Mouse (Mus musculus) limb, embryonic 10.5 days (tissue): ENCODE measurements at regions not wholly inside any gene's neighbourhood (a gene's known extent, or its start where the extent isn't known, plus 50 kb on each side); places are given as distances from the start of the nearest gene placed in this dataset.

ENCODE experiments used
- DNase-seq: peaks from one replicate; pipeline ENCODE4 v3.0.0-alpha.2; 2017; ENCODE audit warnings: low spot score
- H3K27ac ChIP-seq: fragments of 300-500 bp; sonication (generic); 2 replicates; pipeline ENCODE4 v1.5.1; 2016; ENCODE audit warnings: mild to moderate bottlenecking
- H3K27me3 ChIP-seq: fragments of 300-500 bp; sonication (generic); 2 replicates; pipeline ENCODE4 v1.6.1; 2016; ENCODE audit warnings: low read depth, mild to moderate bottlenecking; ENCODE audit not compliant: poor library complexity, severe bottlenecking
- H3K36me3 ChIP-seq: fragments of 300-500 bp; sonication (generic); 2 replicates; pipeline ENCODE4 v1.6.1; 2016; ENCODE audit warnings: mild to moderate bottlenecking, moderate library complexity
- H3K4me1 ChIP-seq: fragments of 300-500 bp; sonication (generic); 2 replicates; pipeline ENCODE4 v1.6.1; 2016
- H3K4me3 ChIP-seq: fragments of 300-500 bp; sonication (generic); 2 replicates; pipeline ENCODE4 v1.5.1; 2016; ENCODE audit warnings: mild to moderate bottlenecking, moderate library complexity
- H3K9me3 ChIP-seq: fragments of 300-500 bp; sonication (generic); replicated peaks from 2 replicates; pipeline ENCODE4 v1.6.1; 2016; ENCODE audit warnings: mild to moderate bottlenecking
- WGBS: fragments of 180-500 bp; shearing (Covaris S2); methylation state at CpG from one replicate; pipeline ENCODE4 v1.1.7; 2016; 5-methylcytosine and 5-hydroxymethylcytosine counted together

GRCm38 (mm10) chr13:39566491-39566890 lies 605.8 kb upstream of the Slc35b3 start:
- no peaks in the 10 kb centered on the region for H3K36me3 ChIP-seq
- H3K4me1 ChIP-seq, result no peaks in the 10 kb centered on the region
- no peak overlapping the region for H3K4me3 ChIP-seq
- no peak overlapping the region for H3K27ac ChIP-seq
- 83% methylated on average over 2 of the region's 2 CpGs for WGBS
- DNase-seq, result no peak
- no peaks in the 10 kb centered on the region for H3K9me3 ChIP-seq
- H3K27me3 ChIP-seq, result no peaks in the 10 kb centered on the region

- 50% methylated on average over 14 of the region's 14 CpGs for WGBS
- no peaks in the 10 kb centered on the region for H3K9me3 ChIP-seq
- no peaks in the 10 kb centered on the region for H3K36me3 ChIP-seq
- no peaks in the 10 kb centered on the region for H3K27me3 ChIP-seq
- DNase-seq, result peak; percentile 33
- peaks cover 8% of the 10 kb centered on the region for H3K4me1 ChIP-seq
- no peak overlapping the region for H3K4me3 ChIP-seq
- 0 out of 2 replicates have a peak overlapping the region, but pooled peaks have one; percentile 14 for H3K27ac ChIP-seq
Measured at GRCm38 (mm10) chr13:39537724-39538440, 577.2 kb upstream of the Slc35b3 start.

GRCm38 (mm10) chr13:39526469-39526868 lies 565.8 kb upstream of the Slc35b3 start:
- no peak for DNase-seq
- WGBS, result 96% methylated on average over 1 of the region's 1 CpGs
- Histone ChIP-seq H3K4me1 (peaks cover 8% of the 10 kb centered on the region; the same call in 1 of the 2 replicates), H3K36me3 (no peaks in the 10 kb centered on the region), H3K27me3 (no peaks in the 10 kb centered on the region), H3K9me3 (no peaks in the 10 kb centered on the region), H3K4me3 (no peak overlapping the region), H3K27ac (no peak overlapping the region)

- Histone ChIP-seq H3K27me3 (no peaks in the 10 kb centered on the region), H3K27ac (no peak overlapping the region), H3K9me3 (no peaks in the 10 kb centered on the region), H3K36me3 (no peaks in the 10 kb centered on the region), H3K4me3 (no peak overlapping the region), H3K4me1 (peaks cover 8% of the 10 kb centered on the region; the same call in 1 of the 2 replicates)
- DNase-seq, result no peak
- WGBS, result 54% methylated on average over 9 of the region's 9 CpGs
Measured at GRCm38 (mm10) chr13:39523856-39524301, 563.2 kb upstream of the Slc35b3 start.

- DNase-seq, result no peak
- no peak overlapping the region for H3K4me3 ChIP-seq
- WGBS, result 70% methylated on average over 5 of the region's 5 CpGs
- no peak overlapping the region for H3K27ac ChIP-seq
- H3K36me3 ChIP-seq, result no peaks in the 10 kb centered on the region
- peaks cover 8% of the 10 kb centered on the region; the same call in 1 of the 2 replicates for H3K4me1 ChIP-seq
- H3K27me3 ChIP-seq, result no peaks in the 10 kb centered on the region
- no peaks in the 10 kb centered on the region for H3K9me3 ChIP-seq
Measured at GRCm38 (mm10) chr13:39523246-39523850, 562.7 kb upstream of the Slc35b3 start.

GRCm38 (mm10) chr13:39520846-39521245 lies 560.2 kb upstream of the Slc35b3 start:
- H3K4me1 ChIP-seq, result peaks cover 8% of the 10 kb centered on the region; the same call in 1 of the 2 replicates
- WGBS, result 96% methylated on average over 9 of the region's 9 CpGs
- no peak overlapping the region for H3K27ac ChIP-seq
- no peaks in the 10 kb centered on the region for H3K27me3 ChIP-seq
- no peak overlapping the region for H3K4me3 ChIP-seq
- no peaks in the 10 kb centered on the region for H3K36me3 ChIP-seq
- DNase-seq, result no peak
- no peaks in the 10 kb centered on the region for H3K9me3 ChIP-seq

GRCm38 (mm10) chr13:39516106-39516505 lies 555.4 kb upstream of the Slc35b3 start:
- H3K27ac ChIP-seq, result no peak overlapping the region
- no peak overlapping the region for H3K4me3 ChIP-seq
- no peaks in the 10 kb centered on the region for H3K4me1 ChIP-seq
- no peak for DNase-seq
- WGBS, result 57% methylated on average over 8 of the region's 8 CpGs
- no peaks in the 10 kb centered on the region for H3K9me3 ChIP-seq
- H3K36me3 ChIP-seq, result no peaks in the 10 kb centered on the region
- no peaks in the 10 kb centered on the region for H3K27me3 ChIP-seq

- no peak for DNase-seq
- Histone ChIP-seq H3K9me3 (no peaks in the 10 kb centered on the region), H3K27ac (no peak overlapping the region), H3K36me3 (no peaks in the 10 kb centered on the region), H3K27me3 (no peaks in the 10 kb centered on the region), H3K4me3 (no peak overlapping the region), H3K4me1 (no peaks in the 10 kb centered on the region)
- WGBS, result 80% methylated on average over 7 of the region's 7 CpGs
Measured at GRCm38 (mm10) chr13:39489806-39490205, 529.1 kb upstream of the Slc35b3 start.

GRCm38 (mm10) chr13:39472621-39473020 lies 511.9 kb upstream of the Slc35b3 start:
- H3K27ac ChIP-seq, result no peak overlapping the region
- WGBS, result 62% methylated on average over 6 of the region's 6 CpGs

GRCm38 (mm10) chr13:39441799-39442198 lies 481.1 kb upstream of the Slc35b3 start:
- Histone ChIP-seq H3K36me3 (no peaks in the 10 kb centered on the region), H3K27ac (no peak overlapping the region), H3K9me3 (no peaks in the 10 kb centered on the region), H3K4me3 (no peak overlapping the region), H3K4me1 (no peaks in the 10 kb centered on the region), H3K27me3 (no peaks in the 10 kb centered on the region)
- WGBS, result 96% methylated on average over 13 of the region's 13 CpGs
- no peak for DNase-seq

More at GRCm38 (mm10) chr13:39472621-39473020, 511.9 kb upstream of the Slc35b3 start:
- 0 out of 2 replicates have a peak, but pooled peaks cover 3% of the 10 kb centered on the region for H3K4me1 ChIP-seq
- H3K27me3 ChIP-seq, result no peaks in the 10 kb centered on the region
- no peaks in the 10 kb centered on the region for H3K36me3 ChIP-seq
- H3K4me3 ChIP-seq, result no peak overlapping the region
- no peaks in the 10 kb centered on the region for H3K9me3 ChIP-seq
- no peak for DNase-seq

- no peaks in the 10 kb centered on the region for H3K4me1 ChIP-seq
- H3K4me3 ChIP-seq, result no peak overlapping the region
- 36% methylated on average over 8 of the region's 8 CpGs for WGBS
- peak; percentile 72 for DNase-seq
- H3K9me3 ChIP-seq, result no peaks in the 10 kb centered on the region
- no peak overlapping the region for H3K27ac ChIP-seq
- no peaks in the 10 kb centered on the region for H3K36me3 ChIP-seq
- no peaks in the 10 kb centered on the region for H3K27me3 ChIP-seq
Measured at GRCm38 (mm10) chr13:39440907-39441306, 480.2 kb upstream of the Slc35b3 start.

GRCm38 (mm10) chr13:39440336-39440735 lies 479.7 kb upstream of the Slc35b3 start:
- H3K9me3 ChIP-seq, result no peaks in the 10 kb centered on the region
- DNase-seq, result no peak
- WGBS, result 96% methylated on average over 10 of the region's 10 CpGs
- H3K4me1 ChIP-seq, result no peaks in the 10 kb centered on the region
- no peaks in the 10 kb centered on the region for H3K36me3 ChIP-seq
- H3K27ac ChIP-seq, result no peak overlapping the region
- H3K4me3 ChIP-seq, result no peak overlapping the region
- no peaks in the 10 kb centered on the region for H3K27me3 ChIP-seq

GRCm38 (mm10) chr13:39427996-39428395 lies 467.3 kb upstream of the Slc35b3 start:
- Histone ChIP-seq H3K36me3 (no peaks in the 10 kb centered on the region), H3K9me3 (no peaks in the 10 kb centered on the region), H3K27ac (no peak overlapping the region), H3K27me3 (no peaks in the 10 kb centered on the region), H3K4me1 (no peaks in the 10 kb centered on the region), H3K4me3 (no peak overlapping the region)
- 82% methylated on average over 3 of the region's 3 CpGs for WGBS
- no peak for DNase-seq
